Mouse (Mus musculus) small intestine, adult 2 months (tissue): ENCODE results near the gene Rps18.

Experiments
- CTCF ChIP-seq: fragments of 200-500 bp; IDR thresholded peaks from 2 replicates; pipeline ENCODE4 v1.5.1; 2012; ENCODE audit warnings: low read depth, mild to moderate bottlenecking, control low read depth, inconsistent platforms, low read length, moderate library complexity, mixed read lengths; ENCODE audit not compliant: insufficient replicate concordance, insufficient read length; ENCODE audit errors: extremely low read depth
- POLR2A ChIP-seq: fragments of 200-500 bp; IDR thresholded peaks from 2 replicates; pipeline ENCODE4 v1.6.1; 2012; ENCODE audit warnings: low read depth, mild to moderate bottlenecking, control low read depth, inconsistent platforms, low read length, moderate library complexity

- TF ChIP-seq CTCF = no peak
- no peak for TF ChIP-seq POLR2A
Measured at GRCm38 (mm10) chr17:33973572-33973971, 17.8 kb upstream of the Rps18 start.
